Mouse (Mus musculus): ENCODE data around the gene Cnnm4. TPM values are rescaled to one million over a fixed set of nuclear protein-coding genes. Genes with fewer than 3 reads are reported as not detected.

Gene Cnnm4
- total RNA-seq, 2 experiments from 2014 or later = 3.9 to 4.4 TPM

- no peak for DNase-seq
These were observed 1.9 kb downstream of the Cnnm4 start for GRCm38 (mm10) chr1:36473211-36473780.

GRCm38 (mm10) chr1:36474646-36475045, 3.2 kb downstream of the Cnnm4 start:
- no peak for DNase-seq

- DNase-seq = no peak
These were observed 4.2 kb downstream of the Cnnm4 start for GRCm38 (mm10) chr1:36475480-36476110.

- DNase-seq = no peak
These were observed 5.0 kb downstream of the Cnnm4 start for GRCm38 (mm10) chr1:36476426-36476825.

GRCm38 (mm10) chr1:36478343-36478795, 6.9 kb downstream of the Cnnm4 start:
- DNase-seq = no peak

GRCm38 (mm10) chr1:36479903-36480899, 8.8 kb downstream of the Cnnm4 start:
- no peak for DNase-seq

- DNase-seq = no peak
These were observed 12.4 kb downstream of the Cnnm4 start for GRCm38 (mm10) chr1:36483825-36484224.

- DNase-seq = no peak
These were observed 13.7 kb downstream of the Cnnm4 start for GRCm38 (mm10) chr1:36485080-36485479.

- DNase-seq = no peak
These were observed 15.7 kb downstream of the Cnnm4 start for GRCm38 (mm10) chr1:36487111-36487510.

- no peak for DNase-seq
These were observed 18.2 kb downstream of the Cnnm4 start for GRCm38 (mm10) chr1:36489661-36490060.

GRCm38 (mm10) chr1:36492416-36493139, 21.2 kb downstream of the Cnnm4 start:
- DNase-seq = peak; percentile 64

- DNase-seq = no peak
These were observed 21.9 kb downstream of the Cnnm4 start for GRCm38 (mm10) chr1:36493299-36493698.

GRCm38 (mm10) chr1:36496719-36497118, 25.3 kb downstream of the Cnnm4 start:
- peak; percentile 42 for DNase-seq

- no peak for DNase-seq
These were observed 25.9 kb downstream of the Cnnm4 start for GRCm38 (mm10) chr1:36497312-36497711.

- peak; percentile 87 for DNase-seq
These were observed 29.8 kb downstream of the Cnnm4 start for GRCm38 (mm10) chr1:36501261-36501660.

GRCm38 (mm10) chr1:36508238-36508637, 36.8 kb downstream of the Cnnm4 start:
- DNase-seq = no peak

- peak; percentile 100 for DNase-seq
These were observed 40.0 kb downstream of the Cnnm4 start, which contains the start of gene Cnnm3 for GRCm38 (mm10) chr1:36511289-36512021. TSS of gene Cnnm3 (plus strand) at chr1:36511867.

GRCm38 (mm10) chr1:36512089-36512965, 40.9 kb downstream of the Cnnm4 start:
- DNase-seq = peak; percentile 67

GRCm38 (mm10) chr1:36512966-36513280, 41.5 kb downstream of the Cnnm4 start:
- no peak for DNase-seq

- DNase-seq = peak; percentile 31
These were observed 41.9 kb downstream of the Cnnm4 start for GRCm38 (mm10) chr1:36513310-36513709.

Data from adrenal gland, postnatal 10 days (tissue).